19 mouse cellular contexts compared by ENCODE assay signal in the genomic region with DNA sequence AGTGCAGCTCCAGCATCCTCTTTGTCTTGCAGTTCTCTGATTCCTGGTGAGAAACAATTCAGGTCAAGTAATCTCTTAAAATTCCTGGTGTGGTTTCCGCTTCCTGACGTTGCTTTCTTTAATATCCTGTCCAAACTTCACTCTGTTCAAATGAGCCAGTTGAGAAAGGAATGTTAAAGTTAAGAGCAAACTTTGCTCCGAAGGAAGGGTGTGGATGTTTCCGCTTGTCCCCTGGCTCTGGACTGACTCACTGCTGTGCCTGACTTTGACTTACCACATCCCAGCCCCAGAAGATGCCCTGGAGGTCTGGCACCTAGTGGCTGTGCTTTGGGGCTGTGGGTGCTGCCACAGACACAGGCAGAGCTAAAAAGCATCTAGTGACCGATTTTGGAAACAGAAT. TPM values are rescaled to one million over a fixed set of nuclear protein-coding genes. Genes with fewer than 3 reads are reported as not detected.
A peak's percentile ranks its signal among the peaks of the same experiment; 100 is the strongest.
DNase-seq lines count a peak whose midpoint lies in the region; ATAC-seq and TF ChIP-seq lines count a peak whose summit lies in the region.
"Had no signal": no experiment of that assay in that cellular context is flagged by ENCODE, and none has a peak within 500 bp of the region (broad histone marks: within the 10 kb centered on the region; RNA-seq: fewer than 3 reads in every experiment).

No protein-coding gene starts in this region.

- no peak for DNase-seq in heart, postnatal 25 days (ENCODE audit: low spot score)
- DNase-seq in lung, adult 18-20 months = no peak
- DNase-seq in urinary bladder, postnatal 4 days (ENCODE audit: low spot score in 2 of 2) = no peak
- DNase-seq in retina, postnatal 1 day = no peak
- DNase-seq: adrenal gland, adult 8-10 months; cerebellum, adult 9-10 months; forebrain, postnatal 0 days; gastrocnemius, postnatal 10 days; kidney, postnatal 14 days; layer of hippocampus, postnatal 36 days had no signal

- TF ChIP-seq POLR2A in embryonic fibroblast, embryonic 13.5 days (IDR thresholded peaks at IDR 0.05; ENCODE audit: low read depth, low read length) = no peak

- H3K27me3 ChIP-seq in heart, embryonic 13.5 days (replicated peaks) = no peaks in the 10 kb centered on the region
- no peaks in the 10 kb centered on the region for H3K27me3 ChIP-seq in lung, embryonic 16.5 days (ENCODE audit: control insufficient read depth, insufficient read depth, low read depth, low read length)
- H3K27me3 ChIP-seq: intestine, embryonic 15.5 days had no signal

- no peak for ATAC-seq in heart, embryonic 13.5 days (ENCODE audit: extremely low read depth, insufficient number of reproducible peaks, low FRiP score, low TSS enrichment)
- peak; percentile 51 for ATAC-seq in lung, embryonic 16.5 days (ENCODE audit: low read depth)
- ATAC-seq in erythroid progenitor cell, adult 5-6 weeks (replicated peaks; ENCODE audit: low FRiP score, poor library complexity, severe bottlenecking) = no peak
- ATAC-seq: forebrain, postnatal 0 days; intestine, embryonic 15.5 days had no signal

- no peak overlapping the region for H3K9ac ChIP-seq in heart, embryonic 13.5 days
- 0 out of 2 replicates have a peak overlapping the region, but pooled peaks have one; percentile 11 for H3K9ac ChIP-seq in lung, embryonic 16.5 days (ENCODE audit: low read length)
- H3K9ac ChIP-seq: forebrain, postnatal 0 days; intestine, embryonic 15.5 days; limb, embryonic 12.5 days; liver, embryonic 15.5 days; midbrain, embryonic 12.5 days had no signal

- no peak overlapping the region for H3K4me2 ChIP-seq in heart, embryonic 13.5 days
- peak overlapping the region; percentile 25; the same call in 1 of the 2 replicates for H3K4me2 ChIP-seq in lung, embryonic 16.5 days (ENCODE audit: low read depth, low read length)
- H3K4me2 ChIP-seq: intestine, embryonic 15.5 days; limb, embryonic 12.5 days; liver, embryonic 15.5 days; midbrain, embryonic 12.5 days had no signal

- intact Hi-C loops in heart, postnatal 25 days (cut with DNase I) = no loop called here

- H3K4me3 ChIP-seq in heart, embryonic 13.5 days = no peak overlapping the region
- H3K4me3 ChIP-seq in lung, embryonic 16.5 days (ENCODE audit: low read length) = no peak overlapping the region
- H3K4me3 ChIP-seq in embryonic fibroblast, embryonic 13.5 days (ENCODE audit: insufficient read depth, low read length) = no peak overlapping the region
- H3K4me3 ChIP-seq: erythroblast, embryonic 14.5 days; intestine, embryonic 15.5 days; limb, embryonic 12.5 days; liver, embryonic 15.5 days; midbrain, embryonic 12.5 days had no signal

- 25% methylated on average over 5 of the region's 5 CpGs for WGBS in heart, embryonic 13.5 days
- 12% methylated on average over 5 of the region's 5 CpGs for WGBS in lung, embryonic 16.5 days

- H3K36me3 ChIP-seq in heart, embryonic 13.5 days = no peaks in the 10 kb centered on the region
- no peaks in the 10 kb centered on the region for H3K36me3 ChIP-seq in lung, embryonic 16.5 days (ENCODE audit: control insufficient read depth, insufficient read depth, low read length)
- H3K36me3 ChIP-seq: intestine, embryonic 15.5 days; limb, embryonic 12.5 days; liver, embryonic 15.5 days; midbrain, embryonic 12.5 days had no signal

- peak overlapping the region; percentile 56; the same call in 1 of the 2 replicates for H3K27ac ChIP-seq in heart, embryonic 13.5 days (replicated peaks)
- H3K27ac ChIP-seq in lung, embryonic 16.5 days (ENCODE audit: low read length) = peak overlapping the region; percentile 73
- peak overlapping the region; percentile 44; the same call in 1 of the 2 replicates for H3K27ac ChIP-seq in embryonic fibroblast, embryonic 13.5 days (ENCODE audit: insufficient read depth, low read length)
- H3K27ac ChIP-seq: intestine, embryonic 15.5 days; limb, embryonic 12.5 days; liver, embryonic 15.5 days; midbrain, embryonic 12.5 days had no signal

- no peak for TF ChIP-seq CTCF in embryonic fibroblast, embryonic 13.5 days (IDR thresholded peaks at IDR 0.05; ENCODE audit: borderline replicate concordance, insufficient read depth, low read length)

- H3K4me1 ChIP-seq in heart, embryonic 13.5 days = peaks cover 14% of the 10 kb centered on the region
- peaks cover 12% of the 10 kb centered on the region for H3K4me1 ChIP-seq in lung, embryonic 16.5 days (replicated peaks; ENCODE audit: control insufficient read depth, insufficient read depth, low read length)
- peaks cover 11% of the 10 kb centered on the region for H3K4me1 ChIP-seq in embryonic fibroblast, embryonic 13.5 days (ENCODE audit: control insufficient read depth, insufficient read depth, low read length)
- H3K4me1 ChIP-seq: limb, embryonic 12.5 days; liver, embryonic 15.5 days had no signal

- no peaks in the 10 kb centered on the region for H3K9me3 ChIP-seq in heart, embryonic 13.5 days
- no peaks in the 10 kb centered on the region for H3K9me3 ChIP-seq in lung, embryonic 16.5 days (ENCODE audit: control insufficient read depth, low read length)
- H3K9me3 ChIP-seq: intestine, embryonic 15.5 days; limb, embryonic 12.5 days; liver, embryonic 15.5 days; midbrain, embryonic 12.5 days had no signal

RNA-seq across cellular contexts. Expression of a gene that starts 8.9 kb away (rescaled TPM):
- polyA plus RNA-seq in heart, embryonic 13.5 days (2015; fragmentation: Nextera tagmentation; extraction: Ambion mirVana) = 25.3 and 26.1 TPM in 2 replicates
- total RNA-seq in heart, postnatal 25 days (2021) = 10 to 100 TPM; 53.0 to 60.1 TPM
- polyA plus RNA-seq in lung, embryonic 16.5 days (2015; fragmentation: Nextera tagmentation; extraction: Ambion mirVana) = 27.3 and 33.8 TPM in 2 replicates
- 18.2 and 18.7 TPM in 2 replicates for polyA plus RNA-seq in embryonic fibroblast, embryonic 13.5 days (2011; ENCODE audit: insufficient read length, low read depth, missing spikeins)
- total RNA-seq in erythroid progenitor cell, adult 5-6 weeks (2015; ENCODE audit: low replicate concordance) = 9.7 and 29.8 TPM in 2 replicates
- 3.1 and 3.7 TPM in 2 replicates for total RNA-seq in erythroid progenitor cell, adult 5-6 weeks (2017; ENCODE audit: low replicate concordance)

RNA-seq across cellular contexts. Expression of a gene that starts 36.1 kb away (rescaled TPM):
- 18.6 and 19.9 TPM in 2 replicates for polyA plus RNA-seq in heart, embryonic 13.5 days (2015; fragmentation: Nextera tagmentation; extraction: Ambion mirVana)
- under 1 TPM; 0.75 to 0.87 TPM for total RNA-seq in heart, postnatal 25 days (2021)
- 20.5 and 22.0 TPM in 2 replicates for polyA plus RNA-seq in lung, embryonic 16.5 days (2015; fragmentation: Nextera tagmentation; extraction: Ambion mirVana)
- 14.8 and 15.5 TPM in 2 replicates for polyA plus RNA-seq in embryonic fibroblast, embryonic 13.5 days (2011; ENCODE audit: insufficient read length, low read depth, missing spikeins)
- total RNA-seq in erythroid progenitor cell, adult 5-6 weeks (2015; ENCODE audit: low replicate concordance) = 418 and 438 TPM in 2 replicates
- total RNA-seq in erythroid progenitor cell, adult 5-6 weeks (2017; ENCODE audit: low replicate concordance) = 278 and 339 TPM in 2 replicates
